Mouse (Mus musculus) spleen, adult 2 months (tissue): ENCODE results near the gene Pde3a.

Experiments
- CTCF ChIP-seq: fragments of 200-500 bp; IDR thresholded peaks from 2 replicates; pipeline ENCODE4 v1.5.1; 2011; ENCODE audit warnings: mild to moderate bottlenecking, inconsistent platforms; ENCODE audit not compliant: insufficient read depth, insufficient read length, insufficient replicate concordance; ENCODE audit errors: extremely low read depth
- POLR2A ChIP-seq: fragments of 200-500 bp; IDR thresholded peaks from 2 replicates; pipeline ENCODE4 v1.6.1; 2011; ENCODE audit warnings: low read depth, low read length, inconsistent platforms

GRCm38 (mm10) chr6:141308451-141308850 lies 59.4 kb downstream of the Pde3a start:
- TF ChIP-seq POLR2A, result no peak
- no peak for TF ChIP-seq CTCF
